Mouse (Mus musculus) mature B cell (primary cell): ENCODE data around the gene Efna2.

Source experiments
- in situ Hi-C: fragments of 300-500 bp; cut with MboI; formaldehyde crosslinking; loops from 2 replicates; pipeline ENCODE4 v1.14.3; 2019

The Efna2 gene

GRCm38 (mm10) chr10:80179068-80180051, at the start of gene Efna2:
Gene Efna2 (plus strand): TSS chr10:80179482.
- in situ Hi-C loops: loop anchor here (5.0 kb wide), 1 partner anchor 68 kb away; the partner anchor contains the start of gene Ndufs7

DNA sequence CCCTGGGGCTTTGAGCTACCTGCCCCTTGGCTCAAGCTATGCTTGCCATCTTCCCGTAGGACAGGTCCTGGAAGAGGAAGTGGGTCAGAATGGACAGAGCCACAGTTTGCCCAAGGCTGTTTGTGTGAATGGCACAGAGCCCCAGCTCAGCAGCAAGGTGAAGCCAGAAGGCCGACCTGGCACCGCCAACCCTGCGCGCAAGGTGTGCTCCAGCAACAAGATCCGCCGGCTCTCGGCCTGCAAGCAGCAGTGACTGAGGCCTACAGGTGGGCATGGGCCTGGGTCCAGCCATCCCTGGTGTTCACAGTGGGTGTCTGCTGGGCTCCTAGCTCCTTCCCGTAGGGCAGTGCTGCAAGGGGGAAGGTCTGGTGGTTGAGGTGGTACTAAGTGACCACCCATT, 49.4 kb upstream of the Efna2 start:
- in situ Hi-C loops: no loop called here

GRCm38 (mm10) chr10:80130403-80131031, 48.8 kb upstream of the Efna2 start:
- in situ Hi-C loops: no loop called here

DNA sequence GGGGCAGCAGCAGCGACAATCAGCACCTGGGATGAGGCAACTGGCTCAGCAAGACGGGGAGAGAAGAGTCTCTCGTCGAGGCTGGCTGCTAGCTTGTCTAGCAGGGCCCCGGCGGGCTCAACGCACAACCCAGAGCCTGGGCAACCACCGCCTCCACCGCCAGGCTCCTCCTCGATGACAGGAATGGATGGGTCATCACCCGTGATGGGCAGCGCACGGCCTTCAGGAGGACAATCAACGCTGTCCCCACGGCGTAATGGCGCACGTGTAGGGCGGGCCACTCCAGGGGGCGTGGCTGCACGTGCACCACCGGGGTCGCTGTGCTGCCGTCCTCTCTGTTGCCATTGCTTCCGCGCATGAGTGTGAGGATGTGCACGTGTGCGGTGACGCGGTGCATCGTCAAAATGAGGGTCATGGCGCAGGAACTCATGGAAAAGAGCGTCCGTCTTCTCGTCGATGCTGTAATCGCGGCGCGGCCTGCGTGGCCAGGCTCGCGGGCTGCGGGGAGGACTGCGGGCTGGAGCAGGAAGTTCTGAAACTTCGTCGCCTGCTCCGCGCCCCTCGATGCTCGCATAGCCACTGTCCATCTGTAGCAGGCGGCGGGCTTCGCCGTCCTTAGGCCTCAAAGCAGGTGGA, 47.8 kb upstream of the Efna2 start:
- in situ Hi-C loops: no loop called here

DNA sequence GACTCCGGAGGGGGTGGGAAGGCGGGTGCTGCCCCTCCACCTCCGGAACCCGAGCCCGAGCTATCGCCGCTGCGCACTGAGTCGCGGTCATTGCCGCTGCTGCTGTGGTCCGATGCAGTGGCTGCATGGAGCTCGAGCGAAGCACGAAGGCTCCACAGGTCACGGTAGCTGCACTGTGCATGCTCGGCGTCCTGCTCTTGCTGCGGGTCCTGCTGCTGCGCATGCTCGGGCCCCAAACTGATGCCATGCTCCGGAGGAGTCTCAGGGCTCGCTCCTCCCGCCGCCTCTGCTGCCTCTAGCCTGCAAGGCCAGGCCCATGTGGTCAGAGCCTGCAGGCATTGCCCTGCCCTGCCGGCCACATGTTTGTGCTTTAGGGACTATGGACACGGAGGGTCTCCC, 47.3 kb upstream of the Efna2 start:
- in situ Hi-C loops: no loop called here

GRCm38 (mm10) chr10:80133226-80133849, 45.9 kb upstream of the Efna2 start:
- in situ Hi-C loops: no loop called here

- in situ Hi-C loops: no loop called here
Measured at GRCm38 (mm10) chr10:80134421-80134820, 44.9 kb upstream of the Efna2 start.

DNA sequence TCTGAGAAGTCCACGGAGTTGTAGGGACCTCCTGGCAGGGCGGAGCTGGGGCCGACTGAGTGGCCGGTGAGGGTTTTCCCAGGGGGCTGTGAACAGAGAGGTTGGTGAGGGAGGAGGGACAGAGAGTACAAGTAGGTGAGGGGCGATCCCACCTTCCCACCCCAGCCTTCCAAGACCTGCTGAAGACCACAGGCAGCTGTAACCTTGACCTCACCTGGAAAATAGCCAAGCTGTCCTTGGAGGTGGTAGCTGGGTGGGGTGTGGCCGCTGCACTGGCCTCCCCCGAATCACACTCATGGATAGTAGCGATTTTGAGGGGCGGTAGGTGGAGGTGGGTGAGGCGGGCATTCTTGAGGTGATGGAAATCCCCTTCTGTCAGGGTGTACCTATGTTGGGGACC, 44.1 kb upstream of the Efna2 start:
- in situ Hi-C loops: no loop called here

GRCm38 (mm10) chr10:80135641-80136040, 43.6 kb upstream of the Efna2 start:
- in situ Hi-C loops: no loop called here

DNA sequence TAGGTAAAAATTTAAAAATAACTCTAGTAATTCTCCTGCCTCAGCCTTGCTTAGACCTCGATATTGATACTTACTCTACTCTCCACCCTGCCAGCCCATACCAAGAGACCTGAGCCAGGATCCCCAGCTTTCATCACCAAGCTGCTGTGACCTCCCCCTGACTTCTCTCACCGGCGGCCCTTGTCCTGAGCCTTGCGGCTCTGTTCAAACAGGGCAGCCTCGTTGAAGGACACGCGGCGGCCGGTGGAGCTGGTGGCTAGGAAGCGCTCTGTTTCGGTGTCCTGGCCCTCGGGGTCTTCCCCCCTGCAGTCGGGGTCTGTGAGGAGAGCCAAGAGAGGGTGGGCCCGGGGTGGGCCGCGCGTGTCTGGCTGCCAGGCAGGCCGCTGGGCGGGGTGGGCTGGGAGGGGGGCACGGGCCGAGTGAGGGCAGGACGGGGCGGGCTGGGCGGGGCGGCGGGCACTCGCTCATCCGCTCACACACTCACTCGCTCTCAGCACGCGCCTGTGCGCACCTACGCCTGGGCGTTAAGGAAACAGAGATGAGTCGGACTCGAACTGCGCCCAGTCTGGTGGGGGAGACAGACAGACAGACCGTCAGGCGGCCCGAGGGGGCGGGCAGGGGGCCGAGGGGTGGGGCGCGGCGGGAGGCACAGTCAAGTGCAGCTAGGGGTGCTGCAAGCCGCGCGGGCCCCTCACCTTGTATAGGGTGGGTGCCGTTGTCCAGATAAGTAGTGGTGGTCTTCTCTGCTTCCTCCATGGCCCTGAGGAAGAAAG, 42.9 kb upstream of the Efna2 start:
- in situ Hi-C loops: no loop called here

DNA sequence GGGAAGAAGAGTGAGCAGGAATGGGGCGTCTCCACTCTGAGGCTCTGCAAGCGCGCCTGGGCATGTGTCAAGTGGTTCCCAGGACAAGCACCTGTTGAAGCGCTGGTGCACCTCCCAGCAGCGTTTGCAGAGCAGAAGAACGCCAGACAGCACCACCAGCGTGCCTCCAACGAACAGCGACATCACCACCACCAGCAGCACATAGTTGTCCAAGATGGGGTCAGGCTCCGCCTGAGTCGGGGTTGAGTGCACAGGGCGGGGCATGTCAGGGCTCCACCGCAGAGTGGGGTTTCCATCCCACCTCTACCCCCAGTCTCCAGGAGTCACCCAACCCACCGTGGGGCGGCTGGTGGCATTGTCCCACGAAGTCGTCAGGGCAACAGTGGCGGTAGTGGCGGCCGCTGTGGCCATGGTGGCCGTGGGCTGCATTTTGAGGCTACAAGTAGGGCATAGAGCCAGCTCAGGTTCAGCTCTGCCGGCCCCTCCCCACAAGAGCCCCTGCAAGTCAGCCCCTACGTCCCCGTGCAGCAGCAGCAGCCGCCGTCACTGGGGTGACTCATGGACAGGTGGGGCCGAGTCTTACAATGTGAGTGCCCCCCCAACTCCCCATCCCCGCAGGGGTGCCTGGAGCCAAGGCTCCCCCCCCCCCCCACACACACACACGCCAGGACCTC, 42.2 kb upstream of the Efna2 start:
- in situ Hi-C loops: no loop called here

DNA sequence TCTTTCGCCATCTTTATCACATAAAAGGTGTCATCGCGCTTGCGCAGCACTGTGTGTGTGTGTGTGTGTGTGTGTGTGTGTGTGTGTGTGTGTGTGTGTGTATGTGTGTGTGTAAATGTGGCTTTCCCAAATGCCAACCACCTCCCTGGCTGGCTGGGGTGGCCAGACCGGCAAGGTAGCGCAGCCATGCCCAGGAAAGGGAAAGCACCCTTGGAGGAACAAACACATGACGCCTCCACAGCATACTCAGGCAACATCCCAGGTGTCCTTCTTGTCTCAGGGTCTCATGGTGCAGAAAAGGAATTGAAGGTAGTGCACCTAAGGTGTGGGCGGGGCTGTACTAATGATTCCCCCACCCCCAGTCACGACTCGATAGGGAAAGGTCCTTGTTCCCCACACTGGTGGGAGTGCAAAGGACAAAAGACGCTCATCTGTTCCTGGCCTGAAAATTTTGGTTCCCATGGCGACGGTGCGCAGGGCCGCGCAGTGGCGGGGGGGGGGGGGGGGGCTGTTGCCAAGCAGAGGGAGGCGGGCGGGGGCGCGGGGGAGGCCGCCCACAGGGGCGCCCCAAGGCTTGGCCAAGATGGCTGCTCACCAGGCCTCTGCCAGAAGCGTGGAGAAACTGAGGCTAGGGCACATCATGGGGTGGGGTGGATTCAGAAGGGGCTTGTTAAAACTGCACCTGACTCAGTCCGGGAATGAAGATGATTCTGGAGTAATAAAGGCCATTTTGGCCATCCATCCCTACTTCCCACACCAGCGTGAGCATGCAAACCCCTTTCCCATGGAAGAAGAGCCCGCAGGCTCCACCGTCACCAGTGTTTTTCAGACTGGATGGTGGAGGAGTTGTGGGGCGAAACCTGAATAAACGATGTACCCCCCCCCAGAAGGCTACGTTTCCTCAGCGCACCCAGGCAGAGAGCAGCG, 41.4 kb upstream of the Efna2 start:
- in situ Hi-C loops: no loop called here

DNA sequence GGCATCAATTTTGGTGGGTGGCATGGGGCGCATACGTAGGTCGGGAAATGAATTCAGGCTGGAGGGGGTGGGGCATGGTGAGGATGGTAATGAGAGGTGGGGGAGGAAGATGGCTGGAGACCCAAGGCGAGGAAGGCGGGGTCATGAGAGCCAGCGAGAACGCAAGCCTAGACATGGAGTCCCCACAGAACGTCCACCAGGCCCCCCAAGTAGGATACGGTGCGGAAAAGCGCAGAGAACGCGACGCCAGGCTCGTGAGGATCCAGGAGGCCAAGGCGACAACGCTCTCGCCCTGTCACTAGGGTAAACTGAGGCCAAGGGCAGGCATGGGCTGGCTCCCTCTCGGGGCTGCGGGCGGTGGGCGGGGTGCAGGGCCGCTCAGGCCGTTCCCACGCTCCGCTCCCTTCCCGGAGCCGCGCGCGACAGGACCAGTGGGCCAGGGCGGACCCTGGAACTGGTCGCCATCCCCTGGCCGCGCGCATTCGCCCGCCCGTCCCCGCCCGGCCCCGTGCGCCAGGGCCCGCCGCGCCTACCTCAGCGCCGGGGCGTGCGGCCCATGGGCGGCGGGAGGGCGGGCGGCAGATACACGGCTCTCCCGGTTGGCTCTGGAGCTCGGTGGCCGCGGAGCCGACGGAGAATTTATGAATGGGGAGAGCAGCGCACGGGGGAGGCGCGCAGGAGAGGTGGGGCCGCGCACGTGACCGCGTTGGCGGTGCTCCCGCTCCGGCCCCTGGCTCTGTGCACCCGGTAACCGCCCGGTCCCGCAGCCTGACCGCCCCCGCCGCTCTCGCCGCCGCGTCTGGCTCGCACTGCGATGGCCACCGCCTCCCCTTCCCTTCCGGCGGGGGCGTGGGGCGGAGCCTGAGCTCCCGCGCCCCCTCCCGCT, 40.5 kb upstream of the Efna2 start, which contains the start of gene Atp5d:
TSS of gene Atp5d (plus strand) at position 80 of the 886 bp plus-strand sequence.
- in situ Hi-C loops: no loop called here

- in situ Hi-C loops: no loop called here
Measured at GRCm38 (mm10) chr10:80139439-80139775, 39.9 kb upstream of the Efna2 start.

DNA sequence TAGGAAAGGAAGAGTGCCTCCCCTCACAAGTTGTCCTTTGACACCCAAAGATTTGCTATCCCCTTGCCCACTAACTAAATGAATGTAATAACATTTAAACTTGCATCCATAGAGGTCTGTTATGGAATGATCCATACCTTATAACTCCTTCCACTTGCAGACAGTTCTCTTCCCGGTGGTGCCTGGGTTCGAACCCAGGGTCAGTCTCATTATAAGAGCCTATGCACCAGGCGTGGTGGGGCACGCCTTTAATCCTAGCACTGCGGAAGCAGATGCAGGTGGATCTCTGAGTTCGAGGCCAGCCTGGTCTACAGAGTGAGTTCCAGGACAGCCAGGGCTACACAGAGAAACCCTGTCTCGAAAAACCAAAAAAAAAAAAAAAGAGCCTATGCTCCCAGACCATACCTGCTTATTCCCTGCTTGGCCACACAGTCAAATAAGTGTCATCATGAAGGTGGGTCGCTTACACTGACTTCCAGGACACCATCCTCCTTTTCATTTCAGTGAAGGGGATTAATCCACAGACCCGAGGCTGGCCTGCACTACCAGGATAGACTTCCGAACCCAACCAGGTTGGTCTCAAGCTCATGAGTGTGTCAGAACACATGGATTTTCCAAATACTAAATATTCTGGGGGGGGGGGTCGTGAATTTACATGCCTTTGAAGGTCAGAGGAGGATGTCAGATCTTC, 39.2 kb upstream of the Efna2 start:
- in situ Hi-C loops: no loop called here

DNA sequence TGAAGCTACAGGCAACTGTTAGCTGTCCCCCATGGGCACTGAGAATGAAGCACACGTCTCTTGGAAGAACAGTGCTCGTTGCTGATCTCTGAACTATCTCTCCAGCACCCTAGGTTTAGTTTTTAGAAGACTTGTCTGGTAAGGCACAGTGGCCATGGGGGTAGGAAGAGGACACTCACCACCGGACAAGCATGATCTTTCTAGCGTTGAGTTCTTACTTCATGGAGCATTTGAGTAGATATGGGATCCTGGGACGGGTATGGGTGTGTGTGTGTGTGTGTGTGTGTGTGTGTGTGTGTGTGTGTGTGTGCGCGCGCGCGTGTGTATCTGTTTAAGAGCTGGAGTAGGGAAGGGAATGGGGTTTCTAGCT, 38.6 kb upstream of the Efna2 start, which contains the start of gene Cbarp:
TSS of gene Cbarp (minus strand) at position 170 of the 370 bp plus-strand sequence.
- in situ Hi-C loops: no loop called here

- in situ Hi-C loops: no loop called here
Measured at GRCm38 (mm10) chr10:80141243-80141642, 38.0 kb upstream of the Efna2 start.
